Comparison of ENCODE assay signal across 8 mouse cellular contexts in the genomic region with DNA sequence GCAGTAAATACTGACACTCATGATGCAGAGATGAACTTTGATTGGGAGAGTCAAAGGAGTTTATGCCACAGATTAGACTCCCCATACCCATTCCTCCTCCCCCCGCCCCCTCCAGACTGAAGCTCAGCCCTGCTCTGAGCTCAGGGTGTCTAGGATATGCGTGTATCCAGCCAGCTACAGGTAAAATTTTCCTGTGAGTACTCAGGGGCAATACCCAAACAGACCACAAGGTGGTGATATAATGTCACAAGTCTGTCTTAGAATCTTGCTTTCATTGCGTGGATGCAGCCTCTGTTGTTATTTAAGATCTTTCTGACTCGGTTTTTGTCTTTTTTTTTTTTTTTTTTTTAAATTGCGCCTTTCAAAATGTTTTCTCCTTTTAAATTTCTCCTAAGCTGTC. TPM values are rescaled to one million over a fixed set of nuclear protein-coding genes. Genes with fewer than 3 reads are reported as not detected.
A peak's percentile ranks its signal among the peaks of the same experiment; 100 is the strongest.
DNase-seq lines count a peak whose midpoint lies in the region; ATAC-seq and TF ChIP-seq lines count a peak whose summit lies in the region.

No protein-coding gene starts in this region.

- H3K9ac ChIP-seq in intestine, embryonic 14.5 days (ENCODE audit: low read length), result no peak overlapping the region
- H3K9ac ChIP-seq in intestine, embryonic 16.5 days (ENCODE audit: low read depth, low read length), result no peak overlapping the region
- no peak overlapping the region for H3K9ac ChIP-seq in hindbrain, embryonic 13.5 days
- no peak overlapping the region for H3K9ac ChIP-seq in midbrain, embryonic 12.5 days (replicated peaks)

- no peak overlapping the region for H3K4me2 ChIP-seq in intestine, embryonic 14.5 days (ENCODE audit: low read length)
- H3K4me2 ChIP-seq in intestine, embryonic 16.5 days (ENCODE audit: low read depth, low read length), result no peak overlapping the region
- H3K4me2 ChIP-seq in hindbrain, embryonic 13.5 days, result no peak overlapping the region
- H3K4me2 ChIP-seq in midbrain, embryonic 12.5 days (replicated peaks), result no peak overlapping the region

- intact Hi-C loops in left cerebral cortex, adult 2 months (cut with DNase I), result loop anchor here (2.0 to 5.0 kb wide), 3 partner anchors 31 to 1743 kb away; no protein-coding TSS in a partner anchor

- no peak for ATAC-seq in intestine, embryonic 14.5 days (replicated peaks; ENCODE audit: low FRiP score, low TSS enrichment, low read depth)
- no peak; the same call in 1 of the 2 replicates for ATAC-seq in intestine, embryonic 16.5 days
- ATAC-seq in erythroblast, adult 5-6 weeks (replicated peaks; ENCODE audit: low FRiP score, poor library complexity, severe bottlenecking), result peak; percentile 68
- ATAC-seq in hindbrain, embryonic 13.5 days (ENCODE audit: low FRiP score), result peak; percentile 69; the same call in 1 of the 2 replicates
- 0 out of 2 replicates have a peak, but pooled peaks have one; percentile 59 for ATAC-seq in midbrain, embryonic 12.5 days (ENCODE audit: low FRiP score, low read depth)

- WGBS in intestine, embryonic 14.5 days, result 2% methylated on average over 5 of the region's 5 CpGs
- WGBS in intestine, embryonic 16.5 days, result 6% methylated on average over 5 of the region's 5 CpGs
- WGBS in hindbrain, embryonic 13.5 days, result 5% methylated on average over 5 of the region's 5 CpGs
- 7% methylated on average over 5 of the region's 5 CpGs for WGBS in midbrain, embryonic 12.5 days

- 0 out of 2 replicates have a peak, but pooled peaks have one; percentile 48 for TF ChIP-seq CTCF in bone marrow macrophage, adult 2 months (IDR thresholded peaks at IDR 0.05; ENCODE audit: low read depth, low read length)
- peak; percentile 82 for TF ChIP-seq CTCF in left cerebral cortex, adult 2 months (IDR thresholded peaks at IDR 0.05)

- H3K4me1 ChIP-seq in intestine, embryonic 14.5 days (replicated peaks; ENCODE audit: control insufficient read depth, insufficient read depth, low read length), result no peaks in the 10 kb centered on the region
- H3K4me1 ChIP-seq in intestine, embryonic 16.5 days (ENCODE audit: control insufficient read depth, insufficient read depth, low read length), result no peaks in the 10 kb centered on the region
- peaks cover 11% of the 10 kb centered on the region for H3K4me1 ChIP-seq in bone marrow macrophage, adult 2 months (ENCODE audit: control insufficient read depth, insufficient read depth, low read length)
- 0 out of 2 replicates have a peak, but pooled peaks cover 6% of the 10 kb centered on the region for H3K4me1 ChIP-seq in hindbrain, embryonic 13.5 days (replicated peaks)
- no peaks in the 10 kb centered on the region for H3K4me1 ChIP-seq in midbrain, embryonic 12.5 days

- DNase-seq in intestine, embryonic 14.5 days (ENCODE audit: low spot score), result peak; percentile 78
- DNase-seq in left cerebral cortex, adult 2 months (ENCODE audit: extremely low spot score in 1 of 2, low spot score in 2 of 2), result peak; percentile 59 to 67
- peak; percentile 24 to 49 for DNase-seq in spleen, postnatal 36 days (ENCODE audit: low spot score in 2 of 2)

- no peaks in the 10 kb centered on the region for H3K36me3 ChIP-seq in intestine, embryonic 14.5 days (ENCODE audit: control insufficient read depth, insufficient read depth, low read length)
- H3K36me3 ChIP-seq in intestine, embryonic 16.5 days (ENCODE audit: control insufficient read depth, insufficient read depth, low read length), result no peaks in the 10 kb centered on the region
- peaks cover 2% of the 10 kb centered on the region; the same call in 1 of the 2 replicates for H3K36me3 ChIP-seq in hindbrain, embryonic 13.5 days
- no peaks in the 10 kb centered on the region for H3K36me3 ChIP-seq in midbrain, embryonic 12.5 days

- no peak for TF ChIP-seq POLR2A in bone marrow macrophage, adult 2 months (IDR thresholded peaks at IDR 0.05; ENCODE audit: borderline replicate concordance, low read depth, low read length)

- no peaks in the 10 kb centered on the region for H3K27me3 ChIP-seq in intestine, embryonic 14.5 days (replicated peaks; ENCODE audit: control insufficient read depth, insufficient read depth, low read length)
- H3K27me3 ChIP-seq in intestine, embryonic 16.5 days (replicated peaks; ENCODE audit: control insufficient read depth, insufficient read depth, low read length), result no peaks in the 10 kb centered on the region
- no peaks in the 10 kb centered on the region for H3K27me3 ChIP-seq in hindbrain, embryonic 13.5 days
- no peaks in the 10 kb centered on the region for H3K27me3 ChIP-seq in midbrain, embryonic 12.5 days

- no peak overlapping the region for H3K27ac ChIP-seq in intestine, embryonic 14.5 days (ENCODE audit: low read depth)
- H3K27ac ChIP-seq in intestine, embryonic 16.5 days (ENCODE audit: low read length), result no peak overlapping the region
- H3K27ac ChIP-seq in bone marrow macrophage, adult 2 months (ENCODE audit: insufficient read depth, low read depth, low read length), result no peak overlapping the region
- no peak overlapping the region for H3K27ac ChIP-seq in hindbrain, embryonic 13.5 days
- H3K27ac ChIP-seq in left cerebral cortex, adult 2 months, result no peak overlapping the region
- no peak overlapping the region for H3K27ac ChIP-seq in midbrain, embryonic 12.5 days (replicated peaks)

- no peak overlapping the region for H3K4me3 ChIP-seq in intestine, embryonic 14.5 days (ENCODE audit: low read depth, low read length)
- H3K4me3 ChIP-seq in intestine, embryonic 16.5 days (ENCODE audit: low read length), result no peak overlapping the region
- H3K4me3 ChIP-seq in bone marrow macrophage, adult 2 months (ENCODE audit: insufficient read depth, low read length), result no peak overlapping the region
- no peak overlapping the region for H3K4me3 ChIP-seq in hindbrain, embryonic 13.5 days
- no peak overlapping the region for H3K4me3 ChIP-seq in left cerebral cortex, adult 2 months
- H3K4me3 ChIP-seq in midbrain, embryonic 12.5 days, result no peak overlapping the region

- no peaks in the 10 kb centered on the region for H3K9me3 ChIP-seq in intestine, embryonic 14.5 days (ENCODE audit: control insufficient read depth, low read length)
- H3K9me3 ChIP-seq in intestine, embryonic 16.5 days (ENCODE audit: control insufficient read depth, low read length), result peaks cover 4% of the 10 kb centered on the region; the same call in 1 of the 2 replicates
- H3K9me3 ChIP-seq in hindbrain, embryonic 13.5 days, result no peaks in the 10 kb centered on the region
- H3K9me3 ChIP-seq in midbrain, embryonic 12.5 days, result peaks cover 11% of the 10 kb centered on the region

RNA-seq across cellular contexts. Expression of a gene that starts 52.3 kb away (rescaled TPM):
- polyA plus RNA-seq in intestine, embryonic 14.5 days (2014; fragmentation: Nextera tagmentation; extraction: Ambion mirVana), result 24.2 and 24.7 TPM in 2 replicates
- polyA plus RNA-seq in intestine, embryonic 16.5 days (2015; fragmentation: Nextera tagmentation; extraction: Ambion mirVana), result 12.6 and 16.4 TPM in 2 replicates
- 36.4 and 39.7 TPM in 2 replicates for polyA plus RNA-seq in bone marrow macrophage, adult 2 months (2012; ENCODE audit: insufficient read depth, insufficient read length, missing spikeins)
- total RNA-seq in erythroblast, adult 5-6 weeks (2015; ENCODE audit: low replicate concordance), result 37.8 and 42.1 TPM in 2 replicates
- 47.0 and 48.9 TPM in 2 replicates for total RNA-seq in erythroblast, adult 5-6 weeks (2017; ENCODE audit: low replicate concordance)
- 35.2 and 36.3 TPM in 2 replicates for polyA plus RNA-seq in hindbrain, embryonic 13.5 days (2015; fragmentation: Nextera tagmentation; extraction: Ambion mirVana)
- 100 to 1,000 TPM; 199 to 201 TPM for total RNA-seq in left cerebral cortex, adult 2 months (2021)
- 37.9 and 43.0 TPM in 2 replicates for polyA plus RNA-seq in midbrain, embryonic 12.5 days (2016; fragmentation: Nextera tagmentation; extraction: Ambion mirVana)

Comparison
In these comparisons a context has a peak if more than half of its experiments do, and no peak if none do; other contexts are left out.
1. ATAC-seq: peak in erythroblast, adult 5-6 weeks (single experiment), hindbrain, embryonic 13.5 days (single experiment) and midbrain, embryonic 12.5 days (single experiment); none in intestine, embryonic 14.5 days (single experiment) and intestine, embryonic 16.5 days (single experiment).
2. Peak in every context shown above with its lines, with median percentiles within 50 percentile points of each other: DNase-seq.